Mouse (Mus musculus) c-Kit-positive CD71-negative TER-119-negative erythroid progenitor cells, embryonic 14.5 days (primary cell): ENCODE measurements at regions not wholly inside any gene's neighbourhood (a gene's known extent, or its start where the extent isn't known, plus 50 kb on each side); places are given as distances from the start of the nearest gene placed in this dataset.

Experiments used
- DNase-seq: peaks from one replicate; pipeline ENCODE4 v3.0.0-alpha.2; 2013; ENCODE audit warnings: low read depth

DNA sequence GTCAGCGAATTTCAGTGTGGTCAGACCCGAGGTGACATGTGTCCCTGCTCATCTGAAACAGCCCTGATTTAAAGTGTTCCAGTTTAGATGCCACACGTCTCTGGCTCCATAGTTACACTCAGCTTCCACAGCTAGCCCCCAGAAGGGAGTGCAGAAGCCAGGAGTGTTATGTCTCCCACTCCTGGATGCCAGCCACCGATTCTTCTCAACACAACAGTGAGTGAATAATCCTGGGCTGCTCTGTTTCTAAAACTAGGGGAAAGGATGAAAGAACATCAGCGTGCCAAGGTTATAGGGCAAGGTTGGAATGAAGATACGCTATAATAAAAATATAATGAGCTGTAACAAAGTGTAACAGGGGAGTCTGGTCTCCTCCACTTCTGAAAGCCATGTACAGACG, 51.5 kb upstream of the Stmnd1 start:
- DNase-seq, result no peak

- DNase-seq, result no peak
Measured at GRCm38 (mm10) chr13:46218101-46218701, 55.3 kb upstream of the Stmnd1 start.

GRCm38 (mm10) chr13:46216954-46217838, 56.3 kb upstream of the Stmnd1 start:
- DNase-seq, result no peak

DNA sequence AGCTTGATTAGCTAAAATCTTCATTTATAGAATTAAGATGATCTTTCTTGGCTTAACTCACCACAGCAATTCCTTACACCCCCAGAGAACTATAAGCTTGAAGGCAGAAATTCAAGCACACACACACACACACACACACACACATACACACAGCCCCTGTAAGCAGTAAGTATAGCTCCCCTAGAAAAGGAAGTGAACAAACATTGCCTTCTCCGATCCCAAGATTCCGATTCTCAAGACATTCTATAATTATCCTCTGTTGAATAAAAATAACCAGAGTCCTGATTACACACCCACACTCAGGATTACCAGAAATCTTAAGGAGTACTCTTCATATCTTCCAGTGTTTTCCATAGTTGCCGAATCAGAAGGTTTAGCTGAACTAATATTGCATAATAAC, 70.0 kb upstream of the Stmnd1 start:
- DNase-seq, result no peak

- DNase-seq, result no peak
Measured at GRCm38 (mm10) chr13:46202586-46202985, 70.9 kb upstream of the Stmnd1 start.

- no peak for DNase-seq
Measured at GRCm38 (mm10) chr13:46201029-46201599, 72.4 kb upstream of the Stmnd1 start.

GRCm38 (mm10) chr13:46193131-46193530, 80.4 kb upstream of the Stmnd1 start:
- DNase-seq, result no peak

DNA sequence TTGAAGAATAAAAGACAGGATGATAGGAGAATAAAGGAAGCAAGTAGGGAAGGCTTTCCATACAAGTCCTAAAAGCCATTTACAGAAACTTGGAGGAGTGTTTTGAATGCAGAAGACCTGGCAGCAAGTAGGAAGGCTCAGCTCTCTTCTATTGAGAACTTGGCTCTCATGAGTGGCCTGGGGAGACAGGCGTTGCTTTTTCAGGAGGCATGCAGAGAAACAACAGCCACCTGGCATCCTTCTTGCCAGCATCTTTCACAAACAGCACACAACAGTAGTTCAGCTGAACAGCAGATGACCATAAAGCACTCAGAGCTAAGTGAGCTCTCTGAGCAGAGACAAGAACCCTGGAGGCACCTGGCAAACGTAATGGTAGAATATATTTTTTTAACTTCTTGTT, 83.8 kb upstream of the Stmnd1 start:
- no peak for DNase-seq

DNA sequence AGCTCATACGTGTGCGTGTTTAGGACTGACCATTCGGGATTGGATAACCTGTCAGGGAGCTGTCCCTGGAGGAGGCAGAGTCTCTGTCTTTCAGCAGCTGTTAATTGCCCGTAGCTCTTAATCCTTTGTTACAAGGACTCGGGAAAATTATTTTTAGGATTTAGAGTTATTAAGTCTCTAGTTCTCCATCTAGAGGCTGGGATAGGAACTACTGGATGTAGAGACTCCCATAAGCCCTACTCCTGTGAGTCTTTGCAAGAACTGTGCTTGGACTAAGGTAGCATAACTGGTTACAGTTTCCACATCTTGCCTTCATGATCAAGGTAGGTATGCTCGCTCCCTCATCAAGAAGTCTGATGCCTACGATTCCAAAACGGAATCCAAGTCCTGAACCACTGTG, 90.7 kb upstream of the Stmnd1 start:
- no peak for DNase-seq

- DNase-seq, result no peak
Measured at GRCm38 (mm10) chr13:46180606-46181133, 92.9 kb upstream of the Stmnd1 start.

GRCm38 (mm10) chr13:46179916-46180315, 93.6 kb upstream of the Stmnd1 start:
- no peak for DNase-seq

- no peak for DNase-seq
Measured at GRCm38 (mm10) chr13:46173103-46173502, 100.4 kb upstream of the Stmnd1 start.

- peak; percentile 51 for DNase-seq
Measured at GRCm38 (mm10) chr13:46162025-46162374, 111.5 kb upstream of the Stmnd1 start.

GRCm38 (mm10) chr13:46161261-46162024, 112.1 kb upstream of the Stmnd1 start:
- no peak for DNase-seq

- no peak for DNase-seq
Measured at GRCm38 (mm10) chr13:46159354-46159753, 114.2 kb upstream of the Stmnd1 start.

DNA sequence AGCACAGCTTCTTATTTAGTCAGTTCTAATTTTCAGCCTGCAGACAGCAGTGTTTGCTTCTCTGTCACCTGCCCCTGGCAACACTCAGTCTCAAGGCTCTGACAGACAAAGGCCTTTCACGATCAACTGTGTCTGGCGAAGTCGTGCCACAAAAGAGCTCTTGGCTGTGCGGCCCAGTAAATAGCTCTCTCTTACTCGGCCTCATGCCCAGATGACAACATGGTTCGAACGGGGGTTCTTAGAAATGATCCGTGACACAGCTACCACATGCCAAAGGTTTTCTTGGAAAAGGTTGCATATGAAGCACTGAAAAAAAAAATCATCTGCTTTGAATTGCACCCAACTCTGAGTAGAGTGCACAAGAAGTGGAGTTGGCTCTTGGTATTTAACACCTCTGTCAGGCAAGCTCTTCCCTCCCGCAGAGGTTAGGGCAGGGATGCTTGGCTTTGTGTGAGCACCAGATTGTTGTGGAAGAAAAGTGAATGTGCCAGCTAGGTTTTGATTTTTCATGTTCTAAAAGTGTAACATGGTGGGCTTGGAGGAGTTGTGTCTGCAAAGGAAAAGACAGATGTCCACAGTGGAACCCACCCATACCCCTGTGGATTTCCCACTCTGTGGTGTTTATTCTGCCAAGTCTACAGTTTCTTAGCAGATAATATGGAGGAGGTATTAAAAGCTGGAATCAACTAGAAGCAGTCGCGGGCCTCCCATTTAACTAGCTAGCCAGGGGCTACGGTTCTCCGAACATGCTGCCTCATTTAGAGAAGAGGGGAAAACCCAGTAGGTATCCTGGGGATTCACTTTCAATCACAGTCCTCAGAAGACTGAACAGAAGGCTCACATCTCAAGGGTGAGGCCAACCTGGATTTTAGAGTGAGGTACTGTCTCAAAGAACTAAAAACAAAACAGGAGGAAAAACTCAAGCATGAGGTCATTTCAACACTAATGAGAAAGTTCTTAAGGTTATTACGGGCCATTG, 120.0 kb upstream of the Stmnd1 start:
- DNase-seq, result no peak

- DNase-seq, result no peak
Measured at GRCm38 (mm10) chr13:46140006-46140405, 133.5 kb upstream of the Stmnd1 start.

DNA sequence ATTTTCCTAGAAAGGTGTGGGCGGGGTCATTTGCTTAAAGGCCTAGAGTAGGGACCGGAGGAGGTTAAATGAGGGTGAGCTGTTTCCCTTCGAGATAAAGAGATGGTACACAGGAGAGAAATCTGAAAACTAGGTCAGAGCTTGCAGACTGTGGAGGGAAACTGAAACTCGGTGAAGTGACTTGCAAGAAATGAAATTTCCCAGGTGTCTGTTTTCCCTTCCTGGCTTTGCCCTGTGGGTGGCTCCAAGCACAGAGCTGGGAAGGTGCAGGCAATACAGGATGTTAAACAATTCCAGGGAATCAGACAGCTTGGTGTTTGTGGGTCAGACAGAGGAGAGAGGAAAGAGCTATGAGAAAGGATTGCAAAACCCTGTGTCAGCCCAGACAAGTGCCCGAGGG, 134.3 kb upstream of the Stmnd1 start:
- no peak for DNase-seq

- no peak for DNase-seq
Measured at GRCm38 (mm10) chr13:46135411-46135810, 138.1 kb upstream of the Stmnd1 start.

DNA sequence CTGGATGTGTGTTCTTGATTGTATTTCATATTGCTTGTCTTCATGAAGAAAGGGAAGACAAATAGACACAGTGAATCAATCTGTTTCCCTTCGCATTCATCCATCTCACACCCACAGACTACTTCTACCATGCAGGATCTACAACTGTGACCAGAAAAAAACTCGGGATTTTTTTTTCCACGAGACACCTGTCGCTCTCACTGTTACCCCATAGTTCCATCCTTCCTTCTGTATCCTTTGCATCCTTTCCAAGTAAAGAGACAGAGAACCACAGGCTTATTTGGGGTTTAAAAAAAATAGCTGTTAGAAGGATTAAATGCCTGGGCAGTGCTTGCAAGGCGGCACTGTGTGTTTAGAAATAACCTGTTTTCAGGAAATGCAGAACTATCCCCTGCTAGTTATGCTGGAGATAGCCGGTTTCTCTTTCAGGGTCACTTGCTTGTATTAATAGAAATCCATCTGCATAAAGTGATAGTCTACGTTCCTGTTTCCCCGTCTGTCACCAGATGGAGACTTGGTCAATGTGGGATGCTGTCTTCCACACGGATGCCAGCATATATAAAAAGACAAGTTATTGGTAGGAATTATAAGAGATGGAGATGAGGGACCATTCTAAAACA, 144.2 kb upstream of the Stmnd1 start:
- no peak for DNase-seq

DNA sequence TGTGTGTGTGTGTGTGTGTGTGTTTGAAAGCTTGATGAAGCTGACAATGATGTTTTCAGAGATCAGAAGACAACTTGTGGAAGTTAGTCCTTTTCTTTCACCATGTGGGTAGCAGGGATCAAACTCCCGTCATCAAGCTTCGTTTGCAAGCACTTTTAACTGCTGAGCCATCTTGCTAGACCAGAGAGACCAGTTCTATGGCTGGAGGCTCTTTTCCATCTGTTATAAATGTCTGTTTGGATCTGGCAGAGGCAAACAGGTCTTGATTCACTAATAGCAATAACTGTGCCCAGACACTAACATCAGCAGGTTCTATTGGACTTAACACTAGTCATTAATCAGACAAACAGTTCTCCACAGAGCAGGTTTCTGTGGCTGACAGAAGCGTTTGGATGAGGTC, 150.1 kb upstream of the Stmnd1 start:
- DNase-seq, result no peak
